Mouse (Mus musculus) stomach, postnatal 0 days (tissue): ENCODE measurements around the gene Pea15a.

Source experiments
- CTCF ChIP-seq: IDR thresholded peaks from 2 replicates; pipeline ENCODE4 v1.5.1; 2016; ENCODE audit warnings: antibody characterized with exemption, low read depth, mild to moderate bottlenecking, moderate library complexity
- EP300 ChIP-seq: optimal IDR thresholded peaks from 2 replicates; pipeline ENCODE3; 2016; ENCODE audit warnings: antibody characterized with exemption

DNA sequence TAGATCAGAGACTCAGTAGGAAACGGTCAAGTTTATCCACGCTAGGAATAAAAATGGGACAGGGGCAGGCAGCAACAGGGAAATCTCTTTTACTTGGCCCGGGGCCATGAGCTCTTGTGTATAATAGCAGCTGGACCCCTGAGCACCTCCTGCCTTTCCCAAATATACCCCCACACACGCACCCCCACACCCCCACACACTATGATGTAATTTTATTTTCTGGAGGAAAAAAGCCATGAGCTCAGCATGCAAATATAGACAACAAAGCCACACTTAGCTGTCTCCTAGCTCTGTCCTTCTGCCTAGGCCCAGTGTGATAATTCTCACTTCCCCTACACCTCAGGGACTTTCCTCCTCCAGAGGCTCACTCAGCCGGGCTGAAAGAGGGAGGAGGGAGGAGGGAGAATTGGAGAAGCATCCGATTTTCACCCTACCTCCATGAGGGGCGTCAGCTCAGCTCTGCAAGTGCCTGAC is 544 bp upstream of the Pea15a start:
- TF ChIP-seq CTCF = no peak
- TF ChIP-seq EP300 = no peak
